Mouse (Mus musculus) left cerebral cortex, adult 8-10 months (tissue): ENCODE results near the gene Arhgef38. TPM values are rescaled to one million over a fixed set of nuclear protein-coding genes. Genes with fewer than 3 reads are reported as not detected.

Experiments used
- DNase-seq, 2 experiments: peaks; one replicate each; pipeline ENCODE4 v3.0.0; 2022; ENCODE audit warnings: low spot score in 2 of 2
- total RNA-seq, 4 experiments: library from RNA; stranded (reverse); gene quantifications; 2 replicates each; pipeline ENCODE4 v1.2.4; 2022

Arhgef38 gene
- total RNA-seq, 4 experiments from 2014 or later: 0.09 to 0.51 TPM; not detected in 2

DNA sequence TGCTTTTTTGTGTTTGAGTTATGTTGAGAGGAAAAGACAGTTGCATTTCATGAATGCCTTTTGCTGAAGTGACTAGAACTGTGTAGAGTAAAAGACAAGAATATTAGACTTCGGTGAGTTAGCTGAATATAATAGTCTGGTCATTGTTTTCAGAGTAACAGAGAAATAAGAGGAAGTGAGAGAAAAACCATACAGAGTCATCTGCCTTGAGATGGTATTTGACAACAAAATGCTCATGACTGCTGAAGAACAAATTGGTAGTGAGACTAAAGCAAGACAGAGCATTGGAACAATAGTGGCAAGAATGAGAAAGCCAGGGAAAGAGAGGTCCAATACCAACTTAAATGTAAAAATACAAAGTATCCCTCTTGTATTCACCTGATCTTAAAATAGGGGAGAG lies 141.8 kb downstream of the Arhgef38 start:
- DNase-seq: no peak

GRCm38 (mm10) chr3:133092274-133092853 lies 142.4 kb downstream of the Arhgef38 start:
- DNase-seq: no peak

GRCm38 (mm10) chr3:133091664-133092273 lies 143.0 kb downstream of the Arhgef38 start, which contains the start of the genes Ints12 and Gstcd:
Ints12 (plus strand) TSS chr3:133091840.
Gstcd (minus strand) TSS chr3:133092033.
- DNase-seq: peak; percentile 88 to 91

GRCm38 (mm10) chr3:133091121-133091663 lies 143.6 kb downstream of the Arhgef38 start:
- peak in 1 of 2 experiments; percentile 39 for DNase-seq

DNA sequence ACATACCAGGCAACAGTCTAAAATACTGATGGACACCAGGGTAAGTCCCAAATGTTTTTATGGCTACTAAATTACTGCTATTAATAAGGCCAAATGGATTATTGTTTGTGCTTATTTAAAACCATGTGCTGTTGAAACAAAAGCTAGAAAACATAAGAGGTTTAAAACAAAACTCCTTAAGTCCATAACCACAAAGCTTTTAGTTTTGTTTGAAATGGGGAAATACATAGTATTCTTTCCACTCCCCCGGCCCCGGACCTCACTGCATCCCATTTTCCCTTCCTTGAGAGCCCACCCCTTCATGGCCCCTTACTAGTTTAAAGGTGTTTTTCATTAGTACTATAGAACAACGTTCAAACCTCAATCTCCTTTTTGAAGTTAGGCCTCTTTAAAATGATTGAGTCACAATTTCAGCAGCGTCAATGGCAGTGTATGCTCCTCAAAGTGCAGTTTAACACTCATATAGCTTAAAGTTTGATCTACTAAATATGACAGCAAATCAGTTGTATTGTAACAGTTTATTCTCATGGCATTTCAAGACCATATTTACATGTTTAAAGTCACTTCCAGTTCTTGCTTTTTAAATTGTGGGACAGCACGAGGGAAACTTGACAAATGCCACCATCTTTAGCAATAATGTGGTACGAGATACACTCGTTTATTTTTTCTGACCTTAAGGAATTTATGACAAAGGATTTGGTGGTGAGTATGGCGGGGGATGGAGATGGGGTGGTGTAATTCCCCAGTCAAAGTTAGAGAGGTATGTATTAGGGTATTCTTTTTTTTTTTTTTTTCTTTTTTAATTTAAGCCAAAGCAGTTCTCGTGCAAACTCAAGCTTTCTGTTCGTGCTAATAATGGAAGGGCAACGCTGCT lies 144.3 kb downstream of the Arhgef38 start:
- no peak for DNase-seq

GRCm38 (mm10) chr3:133085858-133086257 lies 148.9 kb downstream of the Arhgef38 start:
- DNase-seq: no peak

GRCm38 (mm10) chr3:133082736-133083135 lies 152.0 kb downstream of the Arhgef38 start:
- no peak for DNase-seq

DNA sequence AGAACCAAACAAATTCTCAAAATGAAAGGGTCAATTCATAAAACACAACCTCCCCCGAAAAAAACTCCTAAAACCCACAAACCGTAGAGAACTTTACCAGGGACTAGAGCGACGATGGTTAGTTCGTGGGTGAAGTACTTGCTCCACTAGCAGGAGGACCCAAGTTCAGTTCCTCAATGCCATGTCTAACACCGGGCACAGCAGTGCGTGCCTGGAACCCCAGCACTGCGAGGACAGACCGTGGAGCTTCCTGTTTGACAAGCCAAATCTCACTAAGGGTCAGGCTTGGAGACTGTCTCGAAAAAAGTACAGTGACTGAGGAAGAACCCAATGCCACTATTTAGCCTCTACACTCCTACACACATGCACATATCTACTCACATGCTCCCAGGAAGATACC lies 159.2 kb downstream of the Arhgef38 start:
- DNase-seq: no peak

Other genes starting within 250 kb of the Arhgef38 start
- gene Ints12, start 143.1 kb downstream of the Arhgef38 start, total RNA-seq: 10 to 100 TPM in 3 of 4 experiments, 1 to 10 TPM in 1; 9.6 to 14.5 (median 12.9) TPM
- 10 to 100 TPM in 3 of 4 experiments, 1 to 10 TPM in 1; 9.8 to 12.9 (median 11.4) TPM for gene Gstcd, start 142.9 kb downstream of the Arhgef38 start, total RNA-seq
- gene Ppa2, start 75.2 kb upstream of the Arhgef38 start, total RNA-seq: 10 to 100 TPM; 49.5 to 52.9 (median 51.3) TPM